Mouse (Mus musculus) heart, embryonic 15.5 days (tissue): ENCODE measurements at regions not wholly inside any gene's neighbourhood (a gene's known extent, or its start where the extent isn't known, plus 50 kb on each side); places are given as distances from the start of the nearest gene placed in this dataset.

ENCODE experiments used
- ATAC-seq: fragments of 200-750 bp; cut with Nextera tagmentation; replicated peaks from 2 replicates; pipeline ENCODE4 v1.8.0; 2017; ENCODE audit warnings: low read depth, moderate TSS enrichment; ENCODE audit not compliant: insufficient number of reproducible peaks, insufficient read depth, low FRiP score
- H3K27ac ChIP-seq: fragments of 300-500 bp; sonication (generic); 2 replicates; pipeline ENCODE4 v1.5.1; 2015; ENCODE audit warnings: mild to moderate bottlenecking, inconsistent platforms
- H3K27me3 ChIP-seq: fragments of 300-500 bp; sonication (generic); 2 replicates; pipeline ENCODE4 v1.6.1; 2015; ENCODE audit warnings: inconsistent platforms
- H3K36me3 ChIP-seq: fragments of 300-500 bp; sonication (generic); 2 replicates; pipeline ENCODE4 v1.6.1; 2015; ENCODE audit warnings: mild to moderate bottlenecking, inconsistent platforms
- H3K4me1 ChIP-seq: fragments of 300-500 bp; sonication (generic); replicated peaks from 2 replicates; pipeline ENCODE4 v1.6.1; 2015; ENCODE audit warnings: inconsistent platforms
- H3K4me2 ChIP-seq: fragments of 300-500 bp; sonication (generic); 2 replicates; pipeline ENCODE4 v1.6.1; 2015; ENCODE audit warnings: inconsistent platforms, mild to moderate bottlenecking, moderate library complexity
- H3K4me3 ChIP-seq: fragments of 300-500 bp; sonication (generic); 2 replicates; pipeline ENCODE4 v1.5.1; 2015; ENCODE audit warnings: mild to moderate bottlenecking, inconsistent platforms
- H3K9ac ChIP-seq: fragments of 300-500 bp; sonication (generic); 2 replicates; pipeline ENCODE4 v1.6.1; 2015; ENCODE audit warnings: mild to moderate bottlenecking, inconsistent platforms
- H3K9me3 ChIP-seq: fragments of 300-500 bp; sonication (generic); replicated peaks from 2 replicates; pipeline ENCODE4 v1.6.1; 2016; ENCODE audit warnings: inconsistent platforms
- WGBS: fragments of 180-500 bp; shearing (Covaris S2); methylation state at CpG from one replicate; pipeline ENCODE4 v1.1.7; 2015; ENCODE audit warnings: mixed read lengths; 5-methylcytosine and 5-hydroxymethylcytosine counted together

- Histone ChIP-seq H3K27ac (no peak overlapping the region), H3K4me1 (peaks cover 4% of the 10 kb centered on the region; the same call in 1 of the 2 replicates), H3K9me3 (no peaks in the 10 kb centered on the region), H3K9ac (no peak overlapping the region), H3K27me3 (0 out of 2 replicates have a peak, but pooled peaks cover 3% of the 10 kb centered on the region), H3K4me2 (no peak overlapping the region), H3K4me3 (no peak overlapping the region), H3K36me3 (no peaks in the 10 kb centered on the region)
- WGBS, result 51% methylated on average over 3 of the region's 3 CpGs
- ATAC-seq, result no peak
These were observed 68.7 kb downstream of the Atoh1 start for GRCm38 (mm10) chr6:64797600-64797999.

GRCm38 (mm10) chr6:64798804-64799203 lies 69.9 kb downstream of the Atoh1 start:
- Histone ChIP-seq H3K36me3 (no peaks in the 10 kb centered on the region), H3K9ac (no peak overlapping the region)
- no peak for ATAC-seq

GRCm38 (mm10) chr6:64799306-64800001 lies 70.5 kb downstream of the Atoh1 start:
- no peak for ATAC-seq
- Histone ChIP-seq H3K9ac (0 out of 2 replicates have a peak overlapping the region, but pooled peaks have one; percentile 3), H3K9me3 (no peaks in the 10 kb centered on the region), H3K36me3 (no peaks in the 10 kb centered on the region), H3K27me3 (0 out of 2 replicates have a peak, but pooled peaks cover 3% of the 10 kb centered on the region), H3K4me2 (peak overlapping the region; percentile 73), H3K4me1 (peaks cover 4% of the 10 kb centered on the region; the same call in 1 of the 2 replicates), H3K4me3 (peak overlapping the region; percentile 45), H3K27ac (no peak overlapping the region)
- WGBS, result 9% methylated on average over 22 of the region's 22 CpGs

More at GRCm38 (mm10) chr6:64798804-64799203, 69.9 kb downstream of the Atoh1 start:
- Histone ChIP-seq H3K27me3 (0 out of 2 replicates have a peak, but pooled peaks cover 3% of the 10 kb centered on the region), H3K4me3 (peak overlapping the region; percentile 45), H3K4me2 (peak overlapping the region; percentile 73), H3K4me1 (peaks cover 4% of the 10 kb centered on the region; the same call in 1 of the 2 replicates), H3K27ac (no peak overlapping the region), H3K9me3 (no peaks in the 10 kb centered on the region)
- WGBS, result 47% methylated on average over 5 of the region's 5 CpGs

- no peak overlapping the region for H3K4me2 ChIP-seq
- 37% methylated on average over 3 of the region's 3 CpGs for WGBS
- no peak overlapping the region for H3K4me3 ChIP-seq
- no peaks in the 10 kb centered on the region for H3K9me3 ChIP-seq
- H3K36me3 ChIP-seq, result no peaks in the 10 kb centered on the region
- 0 out of 2 replicates have a peak, but pooled peaks cover 3% of the 10 kb centered on the region for H3K27me3 ChIP-seq
- no peak for ATAC-seq
- H3K27ac ChIP-seq, result no peak overlapping the region
- H3K9ac ChIP-seq, result no peak overlapping the region
- peaks cover 4% of the 10 kb centered on the region; the same call in 1 of the 2 replicates for H3K4me1 ChIP-seq
These were observed 72.0 kb downstream of the Atoh1 start for GRCm38 (mm10) chr6:64800965-64801364.

GRCm38 (mm10) chr6:64815115-64815514 lies 86.2 kb downstream of the Atoh1 start:
- Histone ChIP-seq H3K27ac (no peak overlapping the region), H3K36me3 (no peaks in the 10 kb centered on the region), H3K27me3 (no peaks in the 10 kb centered on the region), H3K9ac (no peak overlapping the region), H3K4me2 (no peak overlapping the region), H3K4me1 (no peaks in the 10 kb centered on the region), H3K4me3 (no peak overlapping the region), H3K9me3 (no peaks in the 10 kb centered on the region)
- 85% methylated on average over 1 of the region's 1 CpGs for WGBS
- no peak for ATAC-seq

- no peak overlapping the region for H3K4me3 ChIP-seq
- H3K36me3 ChIP-seq, result no peaks in the 10 kb centered on the region
- no peak overlapping the region for H3K27ac ChIP-seq
- 74% methylated on average over 4 of the region's 4 CpGs for WGBS
- no peaks in the 10 kb centered on the region for H3K4me1 ChIP-seq
- no peaks in the 10 kb centered on the region for H3K9me3 ChIP-seq
- ATAC-seq, result no peak
- no peak overlapping the region for H3K4me2 ChIP-seq
- no peaks in the 10 kb centered on the region for H3K27me3 ChIP-seq
- H3K9ac ChIP-seq, result no peak overlapping the region
These were observed 120.2 kb downstream of the Atoh1 start for GRCm38 (mm10) chr6:64849097-64849648.

- H3K27me3 ChIP-seq, result no peaks in the 10 kb centered on the region
- H3K4me2 ChIP-seq, result no peak overlapping the region
- no peak overlapping the region for H3K4me3 ChIP-seq
- no peaks in the 10 kb centered on the region for H3K4me1 ChIP-seq
- no peak overlapping the region for H3K27ac ChIP-seq
- ATAC-seq, result no peak
- 68% methylated on average over 4 of the region's 4 CpGs for WGBS
- H3K36me3 ChIP-seq, result no peaks in the 10 kb centered on the region
- no peak overlapping the region for H3K9ac ChIP-seq
- H3K9me3 ChIP-seq, result no peaks in the 10 kb centered on the region
These were observed 134.0 kb downstream of the Atoh1 start for GRCm38 (mm10) chr6:64862901-64863300.

GRCm38 (mm10) chr6:64896420-64896819 lies 146.0 kb upstream of the Smarcad1 start:
- ATAC-seq, result no peak
- Histone ChIP-seq H3K4me2 (no peak overlapping the region), H3K4me3 (no peak overlapping the region), H3K27me3 (no peaks in the 10 kb centered on the region), H3K36me3 (no peaks in the 10 kb centered on the region), H3K9ac (no peak overlapping the region), H3K4me1 (no peaks in the 10 kb centered on the region), H3K9me3 (no peaks in the 10 kb centered on the region), H3K27ac (no peak overlapping the region)
- 63% methylated on average over 5 of the region's 5 CpGs for WGBS
